Mouse (Mus musculus) brain, embryonic 18.5 days (tissue): ENCODE measurements around the gene Odaph.

Experiments used
- DNase-seq: peaks from one replicate; pipeline ENCODE4 v3.0.0-alpha.2; 2012; ENCODE audit warnings: low read depth, low spot score

Odaph gene

DNA sequence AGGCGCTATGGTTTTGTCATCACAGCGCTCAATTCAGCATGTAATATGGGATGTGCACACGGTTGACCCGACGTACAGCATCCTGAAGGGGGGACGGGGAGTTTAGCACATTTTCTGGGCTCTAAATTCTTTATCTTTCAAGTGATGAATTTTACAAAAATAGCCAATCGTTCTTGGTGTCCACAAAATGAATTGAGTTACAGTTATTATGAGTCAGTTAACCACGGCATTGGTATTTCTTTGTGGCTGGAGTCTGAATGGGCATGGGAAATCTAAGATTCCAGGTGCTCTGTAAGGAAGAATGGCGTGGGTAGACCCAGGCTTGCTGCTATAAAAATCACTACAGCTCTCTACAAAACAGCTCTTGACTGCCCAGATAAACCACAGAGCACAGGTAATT is 2.0 kb downstream of the Odaph start:
- DNase-seq = no peak

DNA sequence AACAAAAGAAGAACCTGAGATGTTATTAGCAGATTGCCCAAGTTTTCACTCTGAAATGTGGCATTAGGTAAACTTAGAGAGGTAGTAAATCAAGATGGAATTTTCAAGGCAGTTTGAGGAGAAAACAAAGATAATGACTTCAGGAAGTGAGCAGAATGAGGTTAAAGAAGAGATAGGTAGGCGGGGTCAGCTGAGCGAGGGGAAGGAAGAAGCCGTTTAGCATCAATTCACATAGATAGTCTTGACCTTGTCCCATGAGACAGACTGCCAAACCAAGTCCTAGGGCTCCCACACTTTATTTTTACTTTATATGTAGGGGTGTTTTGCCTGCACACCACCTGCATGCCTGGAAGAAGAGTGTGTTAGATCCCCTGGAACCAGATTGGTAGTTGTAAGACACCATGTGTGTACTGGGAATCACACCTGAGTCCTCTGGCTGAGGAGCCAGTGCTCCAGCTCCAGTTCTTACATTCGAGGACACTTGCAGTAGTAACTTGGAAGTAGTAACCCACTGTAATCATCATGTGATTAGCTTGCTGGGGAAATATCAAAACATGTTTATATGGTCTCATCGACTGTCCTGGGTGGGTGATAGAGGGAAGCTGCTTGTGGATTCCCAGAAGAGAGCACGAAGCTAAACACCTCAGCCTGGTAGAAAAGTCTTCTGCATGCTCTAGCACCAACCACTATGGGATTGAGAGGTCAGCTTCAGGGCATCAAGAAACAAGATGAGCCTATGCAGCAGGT is 4.1 kb downstream of the Odaph start:
- no peak for DNase-seq

DNA sequence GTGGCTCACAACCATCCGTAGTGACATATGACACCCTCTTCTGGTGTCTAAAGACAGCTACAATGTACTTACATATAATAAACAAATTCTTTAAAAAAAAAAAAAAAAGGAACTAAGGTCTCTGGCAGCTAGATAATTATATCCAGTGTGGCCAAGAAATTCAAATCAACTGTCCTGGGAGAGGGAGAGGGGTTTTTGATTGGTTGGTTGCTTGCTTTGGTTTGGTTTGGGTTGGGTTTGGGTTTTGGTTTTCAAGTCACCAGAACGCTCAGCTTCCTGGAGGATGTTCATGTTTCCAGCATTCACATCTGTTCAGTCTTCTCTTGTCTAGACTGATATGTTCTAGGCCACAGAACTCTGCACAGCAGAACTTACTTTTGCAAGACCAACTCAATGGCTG is 5.8 kb downstream of the Odaph start:
- DNase-seq = no peak

DNA sequence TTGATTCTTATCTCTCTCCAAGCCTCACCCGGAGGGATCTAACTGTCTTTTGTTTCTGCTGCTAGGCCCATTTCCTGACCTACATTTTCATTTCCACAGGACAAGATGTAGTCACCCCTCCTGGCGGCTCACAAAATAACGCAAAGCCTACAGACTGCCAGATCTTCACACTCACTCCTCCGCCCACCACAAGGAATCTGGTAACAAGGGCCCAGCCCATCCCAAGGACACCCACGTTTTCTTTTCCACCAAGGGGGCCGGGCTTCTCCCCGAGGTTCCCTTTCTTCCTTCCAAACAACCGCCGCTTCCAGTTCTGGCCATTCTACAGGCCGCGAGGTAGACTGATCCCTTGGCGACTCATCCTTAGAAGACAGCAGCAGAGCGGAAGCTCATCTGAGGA is 7.3 kb downstream of the Odaph start:
- no peak for DNase-seq

DNA sequence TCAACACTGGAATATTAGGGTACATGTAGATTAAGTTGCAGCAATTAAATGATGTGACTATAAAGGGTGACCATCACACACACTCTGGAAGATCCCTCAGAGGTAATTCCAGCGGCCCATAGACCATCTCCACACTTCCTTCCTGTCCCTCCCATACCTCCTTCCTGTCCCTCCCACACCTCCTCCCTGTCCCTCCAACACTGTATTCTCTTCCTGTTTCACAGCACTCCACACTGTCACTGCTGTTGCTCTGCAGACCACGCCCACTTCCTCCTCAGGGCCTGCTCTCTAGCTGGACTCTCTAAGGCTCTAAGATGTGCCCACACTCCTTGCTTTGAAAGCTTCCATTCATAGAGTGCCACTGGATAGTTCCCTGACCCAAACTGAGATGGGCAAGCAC is 13.5 kb downstream of the Odaph start:
- no peak for DNase-seq

DNA sequence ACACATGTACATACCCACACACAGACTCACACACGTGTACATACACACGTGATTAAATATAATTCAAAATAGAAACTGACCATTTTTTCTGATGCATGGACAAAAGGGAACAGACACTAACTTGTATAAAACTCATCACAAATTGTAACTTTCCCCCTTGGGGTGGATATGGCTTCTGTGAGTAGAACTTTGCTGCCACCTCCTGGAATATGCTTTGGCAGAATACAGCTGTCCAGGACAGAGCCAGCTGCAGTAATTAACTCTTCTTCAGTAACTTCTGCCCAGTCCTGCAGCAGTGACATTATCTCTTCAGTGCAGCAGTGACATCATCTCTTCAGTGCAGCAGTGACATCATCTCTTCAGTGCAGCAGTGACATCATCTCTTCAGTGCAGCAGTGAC is 15.7 kb downstream of the Odaph start:
- no peak for DNase-seq

DNA sequence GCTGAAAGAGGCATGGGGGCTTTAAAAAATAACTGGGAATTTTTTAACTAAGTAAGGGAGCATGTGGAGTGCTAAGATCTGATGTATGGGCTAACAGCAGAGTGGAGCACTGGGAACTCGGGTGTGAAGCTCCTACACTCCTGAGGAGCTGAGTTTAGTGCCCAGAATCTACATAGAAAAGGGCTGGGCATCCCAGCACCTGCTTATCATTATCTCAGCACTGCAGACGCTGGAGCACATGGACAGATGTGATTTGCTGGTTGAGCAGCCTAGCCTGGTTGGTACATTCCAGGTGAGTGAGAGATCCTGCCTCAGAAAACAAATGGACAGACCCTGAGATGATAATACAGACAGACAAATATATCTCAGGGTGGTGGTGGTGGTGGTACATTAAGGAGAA is 22.6 kb downstream of the Odaph start:
- DNase-seq = no peak

DNA sequence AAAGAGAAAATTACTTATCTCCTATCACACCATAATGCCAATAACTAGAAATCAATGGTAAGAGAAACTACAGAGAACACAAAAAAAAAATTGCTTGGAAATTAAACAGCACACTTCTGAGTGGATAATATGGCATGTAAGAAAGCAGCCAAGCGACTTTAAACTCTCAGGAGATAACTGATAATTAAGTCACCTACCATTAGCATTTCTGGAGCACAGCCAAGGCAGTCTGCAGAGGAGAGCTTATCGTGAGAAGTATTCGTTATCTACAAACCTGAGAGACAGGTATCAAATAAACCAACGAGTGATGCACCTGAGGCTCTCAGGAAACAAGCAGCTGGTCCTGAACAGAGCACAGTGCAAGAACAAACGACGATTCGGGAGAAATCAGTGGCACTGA is 24.5 kb downstream of the Odaph start:
- DNase-seq = no peak

DNA sequence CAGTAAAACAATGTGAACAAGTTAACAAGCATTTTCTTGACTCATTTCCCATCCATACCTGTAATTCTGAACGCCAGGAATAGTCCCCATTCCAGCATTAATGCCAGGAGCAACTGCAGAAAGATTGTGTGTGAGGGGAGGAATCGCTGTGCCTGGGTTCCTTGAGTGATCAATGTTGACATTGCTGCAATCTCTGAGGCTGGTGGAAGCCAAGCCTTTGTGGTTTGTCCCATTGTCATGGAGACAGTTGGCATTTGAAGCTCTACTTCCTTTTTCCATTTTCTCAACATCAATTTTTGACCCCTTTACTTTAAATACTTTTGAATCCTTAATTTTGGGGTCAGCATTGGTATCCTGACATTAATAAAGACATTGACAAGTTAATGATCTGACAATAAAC is 32.7 kb downstream of the Odaph start:
- DNase-seq = no peak

DNA sequence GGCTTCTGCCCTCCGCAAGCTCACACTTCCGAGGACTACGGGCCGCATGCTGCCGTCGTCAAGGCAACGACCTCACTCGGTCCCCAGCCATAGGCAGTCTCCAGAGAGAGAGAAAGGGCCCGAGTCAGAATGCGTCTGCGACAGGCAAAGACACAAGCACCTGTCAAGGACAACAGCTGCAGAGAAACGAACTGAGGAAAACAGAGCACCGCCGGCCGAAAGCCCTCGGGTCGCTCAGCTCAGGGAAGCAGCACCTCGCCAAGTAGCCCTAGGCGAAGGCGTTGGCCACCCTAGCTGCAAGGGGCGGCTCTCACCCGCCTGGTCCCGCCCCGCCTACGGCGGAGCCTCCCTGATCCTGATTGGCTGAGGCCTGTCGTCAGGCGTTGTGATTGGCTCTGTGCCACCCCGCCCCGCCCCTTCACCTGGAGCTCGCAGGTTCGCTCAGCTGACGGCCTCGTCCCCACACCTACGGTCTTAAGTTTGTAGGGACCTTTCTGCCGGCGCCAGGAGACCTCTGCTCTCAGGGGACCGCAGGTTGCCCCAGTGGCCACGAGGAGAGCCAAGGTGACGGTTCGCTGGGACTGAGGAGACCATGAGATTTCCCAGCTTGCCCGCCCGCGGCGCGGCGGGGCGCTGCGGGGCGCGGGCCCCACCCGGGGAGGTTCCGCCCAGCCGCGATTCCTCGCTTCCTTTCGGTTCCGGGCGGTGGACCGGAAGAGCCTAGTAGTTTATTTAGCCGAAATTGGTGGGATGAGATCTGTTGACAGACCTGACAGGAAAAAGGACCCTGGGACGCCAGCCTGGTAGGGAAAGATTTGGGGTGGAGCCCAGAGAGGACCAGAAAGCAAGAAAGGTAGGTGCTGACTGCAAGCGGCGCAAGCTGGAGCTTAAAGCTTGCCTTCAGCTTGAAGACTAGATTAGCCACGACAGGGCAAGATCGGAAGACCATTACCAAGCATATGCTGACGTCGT is 55.4 kb downstream of the Odaph start:
- peak; percentile 77 for DNase-seq

DNA sequence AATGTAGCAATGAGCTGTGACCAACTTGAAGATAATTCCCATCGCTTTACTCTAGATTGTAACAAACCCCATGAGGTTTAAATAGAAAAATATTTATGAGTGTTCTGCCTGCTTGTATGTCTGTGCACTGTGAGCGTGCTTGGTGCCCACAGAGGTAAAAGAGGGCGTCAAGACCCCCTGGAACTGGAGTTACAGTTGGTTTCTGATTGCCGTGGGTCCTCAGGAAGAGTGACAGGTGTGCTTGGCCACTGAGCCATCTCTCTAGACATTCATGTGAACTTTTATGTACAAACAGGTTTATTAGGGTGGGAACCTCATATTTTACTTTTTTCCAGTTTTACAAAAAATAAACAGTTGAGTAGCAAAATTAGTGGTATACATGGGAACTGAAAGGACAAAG is 56.5 kb downstream of the Odaph start, which contains the start of gene Cdkl2:
Gene Cdkl2 (minus strand): TSS at position 101 of the 400 bp plus-strand sequence.
- DNase-seq = no peak
